Mouse (Mus musculus) midbrain, embryonic 13.5 days (tissue): Measurements from ENCODE around the gene Cpa3. TPM values are rescaled to one million over a fixed set of nuclear protein-coding genes. Genes with fewer than 3 reads are reported as not detected.

ENCODE experiments used
- ATAC-seq: fragments of 200-750 bp; cut with Nextera tagmentation; 2 replicates; pipeline ENCODE4 v1.8.0; 2017; ENCODE audit warnings: mild to moderate bottlenecking, moderate TSS enrichment, moderate library complexity
- H3K27ac ChIP-seq: fragments of 300-500 bp; sonication (generic); 2 replicates; pipeline ENCODE4 v1.5.1; 2015; ENCODE audit warnings: inconsistent platforms, mild to moderate bottlenecking, moderate library complexity
- H3K27me3 ChIP-seq: fragments of 300-500 bp; sonication (generic); 2 replicates; pipeline ENCODE4 v1.6.1; 2015; ENCODE audit warnings: mild to moderate bottlenecking, inconsistent platforms
- H3K36me3 ChIP-seq: fragments of 300-500 bp; sonication (generic); 2 replicates; pipeline ENCODE4 v1.6.1; 2015; ENCODE audit warnings: mild to moderate bottlenecking, inconsistent platforms
- H3K4me1 ChIP-seq: fragments of 300-500 bp; sonication (generic); replicated peaks from 2 replicates; pipeline ENCODE4 v1.6.1; 2015; ENCODE audit warnings: inconsistent platforms
- H3K4me2 ChIP-seq: fragments of 300-500 bp; sonication (generic); replicated peaks from 2 replicates; pipeline ENCODE4 v1.6.1; 2015; ENCODE audit warnings: moderate library complexity, mild to moderate bottlenecking, inconsistent platforms
- H3K4me3 ChIP-seq: fragments of 300-500 bp; sonication (generic); replicated peaks from 2 replicates; pipeline ENCODE4 v1.5.1; 2015; ENCODE audit warnings: mild to moderate bottlenecking, inconsistent platforms
- H3K9ac ChIP-seq: fragments of 300-500 bp; sonication (generic); replicated peaks from 2 replicates; pipeline ENCODE4 v1.6.1; 2015; ENCODE audit warnings: mild to moderate bottlenecking, inconsistent platforms
- H3K9me3 ChIP-seq: fragments of 300-500 bp; sonication (generic); 2 replicates; pipeline ENCODE4 v1.6.1; 2016; ENCODE audit warnings: mild to moderate bottlenecking, inconsistent platforms
- WGBS: fragments of 180-500 bp; shearing (Covaris S2); methylation state at CpG from one replicate; pipeline ENCODE4 v1.1.7; 2015; 5-methylcytosine and 5-hydroxymethylcytosine counted together
- microRNA-seq: library from miRNA; unstranded; fragments of <30 nt; microRNA quantifications from one replicate; pipeline ENCODE4, GENCODE M21; 2016
- polyA plus RNA-seq: library from polyadenylated mRNA; unstranded; fragments of >200 nt; fragmentation: Nextera tagmentation; extraction: Ambion mirVana; gene quantifications from 2 replicates; pipeline ENCODE4 v1.2.1, GENCODE M21; 2015

Cpa3 gene
- polyA plus RNA-seq, 1 experiment from 2014 or later: 0.11 TPM

DNA sequence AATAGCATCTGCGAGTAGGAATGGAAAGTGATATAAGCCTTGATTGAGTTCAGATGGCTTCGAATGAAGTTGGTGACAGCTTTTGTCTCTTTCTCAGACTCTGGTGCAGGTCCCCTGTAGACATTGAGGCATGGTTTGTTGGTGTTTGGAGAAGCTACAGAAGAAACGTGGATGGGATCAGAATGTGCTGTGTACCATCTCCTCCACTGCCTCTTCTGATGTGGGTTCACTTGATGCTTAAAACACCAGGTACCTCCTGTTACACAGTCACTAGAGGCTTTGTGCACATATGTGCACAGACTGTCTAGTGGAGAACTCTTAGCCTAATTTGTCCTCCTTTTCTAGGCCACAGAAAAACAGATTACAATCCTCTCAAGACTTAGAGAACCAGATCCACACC is 19.8 kb downstream of the Cpa3 start:
- 74% methylated on average over 3 of the region's 3 CpGs for WGBS

DNA sequence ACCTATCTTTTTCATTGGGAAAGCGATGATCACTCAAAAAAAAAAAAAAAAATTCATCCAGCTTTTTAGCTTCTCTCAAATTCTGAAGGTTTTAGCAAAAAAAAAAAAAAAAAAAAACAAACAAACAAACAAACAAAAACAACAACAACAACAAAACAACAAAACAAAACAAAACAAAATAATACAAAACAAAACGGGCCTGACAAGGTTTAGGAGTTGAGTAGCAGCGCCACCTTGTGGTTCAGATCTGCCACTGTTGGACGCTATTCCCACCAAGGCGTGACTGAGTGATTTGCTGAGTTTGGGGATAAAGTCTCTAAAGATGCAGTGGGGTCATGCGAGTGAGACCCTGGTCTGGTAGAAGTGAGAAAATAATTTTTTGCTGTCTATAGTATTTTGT is 43.1 kb downstream of the Cpa3 start:
- Histone ChIP-seq H3K4me2 (no peak overlapping the region), H3K27ac (no peak overlapping the region), H3K9ac (no peak overlapping the region), H3K4me1 (no peaks in the 10 kb centered on the region), H3K36me3 (no peaks in the 10 kb centered on the region), H3K9me3 (no peaks in the 10 kb centered on the region), H3K4me3 (no peak overlapping the region), H3K27me3 (no peaks in the 10 kb centered on the region)
- peak; percentile 74 for ATAC-seq
- WGBS: 30% methylated on average over 6 of the region's 6 CpGs

More for the DNA sequence above, 19.8 kb downstream of the Cpa3 start:
- no peak overlapping the region for H3K4me2 ChIP-seq
- no peak overlapping the region for H3K9ac ChIP-seq
- no peak for ATAC-seq
- H3K9me3 ChIP-seq: no peaks in the 10 kb centered on the region
- H3K36me3 ChIP-seq: no peaks in the 10 kb centered on the region
- no peaks in the 10 kb centered on the region for H3K4me1 ChIP-seq
- H3K4me3 ChIP-seq: no peak overlapping the region
- no peaks in the 10 kb centered on the region for H3K27me3 ChIP-seq
- no peak overlapping the region for H3K27ac ChIP-seq

DNA sequence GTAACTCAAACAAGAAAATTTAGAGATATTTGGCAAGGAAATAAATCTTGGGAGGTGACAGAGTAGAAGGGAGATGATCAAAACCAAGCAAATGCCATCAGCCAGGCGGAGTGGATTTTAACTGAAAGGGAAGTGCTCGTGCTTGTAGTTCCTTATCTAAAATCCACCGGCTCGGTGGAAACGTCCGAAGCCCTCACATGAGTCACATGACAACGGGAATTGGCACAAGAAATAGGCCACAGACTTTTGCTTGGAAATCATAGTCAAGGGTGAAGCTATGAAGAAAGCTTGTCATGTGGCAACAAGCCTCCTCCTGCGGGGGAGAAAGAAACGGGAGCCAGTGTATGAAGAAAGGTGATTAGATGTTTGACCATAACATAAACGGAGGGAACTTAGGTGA is 44.1 kb downstream of the Cpa3 start:
- Histone ChIP-seq H3K4me2 (no peak overlapping the region), H3K4me3 (no peak overlapping the region), H3K9ac (no peak overlapping the region), H3K9me3 (no peaks in the 10 kb centered on the region), H3K27me3 (no peaks in the 10 kb centered on the region), H3K4me1 (no peaks in the 10 kb centered on the region), H3K27ac (no peak overlapping the region), H3K36me3 (no peaks in the 10 kb centered on the region)
- WGBS: 92% methylated on average over 10 of the region's 10 CpGs
- no peak for ATAC-seq

DNA sequence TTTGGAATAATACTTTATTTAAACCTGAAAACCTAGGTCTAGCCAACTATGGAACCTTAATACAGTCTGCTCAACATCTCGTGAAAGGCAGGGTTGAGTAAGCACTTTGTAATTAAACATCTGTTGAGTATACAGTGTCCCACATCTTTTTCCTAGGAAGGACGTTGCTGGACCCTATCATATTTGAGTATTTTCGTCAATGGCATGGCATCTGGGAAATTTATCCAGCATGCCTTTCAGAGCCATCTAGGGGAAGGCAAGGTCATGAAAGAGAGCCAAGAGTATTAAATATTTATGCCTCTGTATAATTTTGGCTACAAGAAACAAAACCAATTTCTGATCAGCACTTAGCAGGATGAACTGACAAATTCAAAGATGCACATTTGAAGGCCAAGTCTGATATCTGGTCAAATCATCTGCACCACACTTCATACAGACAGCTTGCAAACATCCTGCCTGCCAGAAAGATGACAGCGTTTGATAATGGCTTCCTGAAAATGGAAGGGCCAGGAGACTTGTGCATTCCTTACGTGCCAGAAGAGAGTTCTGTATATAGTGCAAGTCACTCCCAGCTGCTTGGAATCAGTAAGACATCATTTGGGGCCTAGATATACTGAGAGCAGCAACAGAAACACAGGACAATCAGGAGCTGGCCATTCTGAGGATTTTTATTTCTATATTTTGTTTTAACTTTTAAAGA is 52.9 kb downstream of the Cpa3 start:
- no peaks in the 10 kb centered on the region for H3K9me3 ChIP-seq
- H3K27me3 ChIP-seq: no peaks in the 10 kb centered on the region
- no peaks in the 10 kb centered on the region for H3K4me1 ChIP-seq
- WGBS: 83% methylated on average over 5 of the region's 5 CpGs
- H3K4me3 ChIP-seq: no peak overlapping the region
- H3K9ac ChIP-seq: no peak overlapping the region
- H3K27ac ChIP-seq: no peak overlapping the region
- no peak overlapping the region for H3K4me2 ChIP-seq
- no peak for ATAC-seq
- no peaks in the 10 kb centered on the region for H3K36me3 ChIP-seq

DNA sequence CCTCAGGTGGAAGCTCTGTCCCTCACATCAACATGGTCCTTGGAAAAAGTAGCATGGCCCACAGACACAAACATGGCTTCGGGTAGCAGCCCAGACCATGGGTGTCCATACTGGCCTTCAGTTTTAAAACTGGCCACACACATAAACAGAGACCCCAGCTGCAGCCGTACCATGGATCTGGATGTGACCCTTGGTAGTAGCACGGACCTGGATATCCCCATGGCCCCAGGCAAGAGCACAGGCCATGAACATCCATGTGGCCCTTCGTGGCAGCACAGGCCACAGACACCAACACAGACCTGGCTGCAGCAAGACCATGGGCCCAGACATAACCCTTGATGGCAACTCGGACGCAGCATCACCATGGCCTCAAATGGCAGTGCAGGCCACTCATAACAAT is 69.6 kb downstream of the Cpa3 start:
- Histone ChIP-seq H3K4me1 (no peaks in the 10 kb centered on the region), H3K27ac (no peak overlapping the region), H3K4me2 (no peak overlapping the region), H3K9me3 (no peaks in the 10 kb centered on the region), H3K9ac (no peak overlapping the region), H3K36me3 (no peaks in the 10 kb centered on the region), H3K4me3 (no peak overlapping the region), H3K27me3 (no peaks in the 10 kb centered on the region)
- ATAC-seq: no peak
- 88% methylated on average over 6 of the region's 6 CpGs for WGBS

DNA sequence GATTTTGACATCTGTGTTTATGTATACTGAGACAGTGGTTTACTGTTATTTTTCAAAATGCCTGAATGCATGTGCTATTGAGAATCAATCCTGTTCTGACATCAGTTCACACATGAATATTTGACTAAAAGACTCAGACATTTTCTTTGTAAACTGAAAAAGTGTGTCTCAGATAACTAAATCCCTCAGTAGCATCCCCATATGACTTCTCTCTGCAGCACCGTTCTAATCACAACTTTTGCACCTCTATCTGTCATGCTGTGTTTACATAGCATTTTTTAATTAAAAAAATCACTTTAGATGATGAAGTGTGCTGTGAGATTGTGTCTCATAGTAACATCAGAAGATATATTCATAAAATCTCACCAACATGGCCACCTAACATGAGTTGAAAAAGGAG is 74.5 kb downstream of the Cpa3 start:
- no peaks in the 10 kb centered on the region for H3K36me3 ChIP-seq
- ATAC-seq: no peak
- H3K4me2 ChIP-seq: no peak overlapping the region
- H3K9me3 ChIP-seq: 0 out of 2 replicates have a peak, but pooled peaks cover under 1% of the 10 kb centered on the region
- WGBS: 91% methylated on average over 1 of the region's 1 CpGs
- H3K9ac ChIP-seq: no peak overlapping the region
- no peaks in the 10 kb centered on the region for H3K4me1 ChIP-seq
- H3K27ac ChIP-seq: no peak overlapping the region
- no peak overlapping the region for H3K4me3 ChIP-seq
- no peaks in the 10 kb centered on the region for H3K27me3 ChIP-seq

Small RNA genes within 50 kb of the gene (microRNA-seq; reads per million reads assigned to microRNA genes)
- not detected for gene Mir7007

Other genes starting within 250 kb of the Cpa3 start
- gene Hps3, start 206.9 kb downstream of the Cpa3 start, polyA plus RNA-seq: 11.4 and 11.9 TPM in 2 replicates
- 21.5 and 22.1 TPM in 2 replicates for gene Hltf, start 184.4 kb downstream of the Cpa3 start, polyA plus RNA-seq
- 24.5 and 25.0 TPM in 2 replicates for gene Gyg, start 86.9 kb downstream of the Cpa3 start, polyA plus RNA-seq
- 0.08 TPM in 1 of 2 replicates, not detected in the other for gene Cpb1, start 33.6 kb upstream of the Cpa3 start, polyA plus RNA-seq
- 0.15 TPM in 1 of 2 replicates, not detected in the other for gene Agtr1b, start 125.0 kb upstream of the Cpa3 start, polyA plus RNA-seq